Mouse (Mus musculus): ENCODE measurements around the gene Grik2. TPM values are rescaled to one million over a fixed set of nuclear protein-coding genes. Genes with fewer than 3 reads are reported as not detected.

Gene Grik2
- total and polyA plus RNA-seq, 2 experiments from 2014 or later, result 28.7 to 151 TPM

- H3K4me2 ChIP-seq (ENCODE audit: low read depth, low read length, poor library complexity, severe bottlenecking), result no peak overlapping the region
- WGBS, result 96% methylated on average over 3 of the region's 3 CpGs
- DNase-seq (ENCODE audit: low spot score) (no peak), ATAC-seq (ENCODE audit: low FRiP score) (no peak)
- H3K4me3 ChIP-seq (ENCODE audit: low read depth, low read length), result no peak overlapping the region
- H3K9me3 ChIP-seq (ENCODE audit: low read length), result no peaks in the 10 kb centered on the region
- no peak for TF ChIP-seq CTCF (IDR thresholded peaks at IDR 0.05)
- H3K36me3 ChIP-seq (ENCODE audit: insufficient read depth, low read length), result no peaks in the 10 kb centered on the region
- no peaks in the 10 kb centered on the region for H3K27me3 ChIP-seq (ENCODE audit: insufficient read depth, low read length)
- no peaks in the 10 kb centered on the region for H3K4me1 ChIP-seq (ENCODE audit: insufficient read depth, low read length)
- H3K9ac ChIP-seq (replicated peaks; ENCODE audit: low read length, poor library complexity, severe bottlenecking), result no peak overlapping the region
- no peak overlapping the region for H3K27ac ChIP-seq (ENCODE audit: low read depth, low read length)
These were observed 645.9 kb downstream of the Grik2 start for GRCm38 (mm10) chr10:49142658-49143057.

GRCm38 (mm10) chr10:49136816-49137215 is 651.8 kb downstream of the Grik2 start:
- Histone ChIP-seq H3K4me2 (ENCODE audit: low read depth, low read length, poor library complexity, severe bottlenecking) (no peak overlapping the region), H3K27ac (ENCODE audit: low read depth, low read length) (no peak overlapping the region), H3K27me3 (ENCODE audit: insufficient read depth, low read length) (no peaks in the 10 kb centered on the region), H3K9me3 (ENCODE audit: low read length) (no peaks in the 10 kb centered on the region), H3K36me3 (ENCODE audit: insufficient read depth, low read length) (no peaks in the 10 kb centered on the region), H3K4me3 (ENCODE audit: low read depth, low read length) (no peak overlapping the region), H3K4me1 (ENCODE audit: insufficient read depth, low read length) (no peaks in the 10 kb centered on the region), H3K9ac (replicated peaks; ENCODE audit: low read length, poor library complexity, severe bottlenecking) (no peak overlapping the region)
- no peak for TF ChIP-seq CTCF (IDR thresholded peaks at IDR 0.05)
- ATAC-seq (ENCODE audit: low FRiP score), result no peak
- no peak for DNase-seq (ENCODE audit: low spot score)

- H3K9me3 ChIP-seq (ENCODE audit: low read length), result no peaks in the 10 kb centered on the region
- no peak overlapping the region for H3K4me2 ChIP-seq (ENCODE audit: low read depth, low read length, poor library complexity, severe bottlenecking)
- H3K27ac ChIP-seq (ENCODE audit: low read depth, low read length), result no peak overlapping the region
- no peak overlapping the region for H3K9ac ChIP-seq (replicated peaks; ENCODE audit: low read length, poor library complexity, severe bottlenecking)
- DNase-seq (ENCODE audit: low spot score) (no peak), ATAC-seq (ENCODE audit: low FRiP score) (no peak)
- no peak overlapping the region for H3K4me3 ChIP-seq (ENCODE audit: low read depth, low read length)
- H3K27me3 ChIP-seq (ENCODE audit: insufficient read depth, low read length), result no peaks in the 10 kb centered on the region
- no peaks in the 10 kb centered on the region for H3K4me1 ChIP-seq (ENCODE audit: insufficient read depth, low read length)
- 5% methylated on average over 1 of the region's 1 CpGs for WGBS
- no peak for TF ChIP-seq CTCF (IDR thresholded peaks at IDR 0.05)
- H3K36me3 ChIP-seq (ENCODE audit: insufficient read depth, low read length), result no peaks in the 10 kb centered on the region
These were observed 657.3 kb downstream of the Grik2 start for GRCm38 (mm10) chr10:49131311-49131710.

GRCm38 (mm10) chr10:49050339-49050738 is 738.2 kb downstream of the Grik2 start:
- Histone ChIP-seq H3K9ac (replicated peaks; ENCODE audit: low read length, poor library complexity, severe bottlenecking) (no peak overlapping the region), H3K4me1 (ENCODE audit: insufficient read depth, low read length) (no peaks in the 10 kb centered on the region), H3K27ac (ENCODE audit: low read depth, low read length) (no peak overlapping the region), H3K27me3 (ENCODE audit: insufficient read depth, low read length) (no peaks in the 10 kb centered on the region), H3K4me3 (ENCODE audit: low read depth, low read length) (no peak overlapping the region), H3K4me2 (ENCODE audit: low read depth, low read length, poor library complexity, severe bottlenecking) (no peak overlapping the region), H3K9me3 (ENCODE audit: low read length) (no peaks in the 10 kb centered on the region), H3K36me3 (ENCODE audit: insufficient read depth, low read length) (no peaks in the 10 kb centered on the region)
- TF ChIP-seq CTCF (IDR thresholded peaks at IDR 0.05), result no peak
- ATAC-seq (ENCODE audit: low FRiP score), result no peak
- no peak for DNase-seq (ENCODE audit: low spot score)

- Histone ChIP-seq H3K27me3 (ENCODE audit: insufficient read depth, low read length) (no peaks in the 10 kb centered on the region), H3K4me2 (ENCODE audit: low read depth, low read length, poor library complexity, severe bottlenecking) (no peak overlapping the region), H3K9me3 (ENCODE audit: low read length) (no peaks in the 10 kb centered on the region), H3K4me1 (ENCODE audit: insufficient read depth, low read length) (no peaks in the 10 kb centered on the region), H3K4me3 (ENCODE audit: low read depth, low read length) (no peak overlapping the region), H3K27ac (ENCODE audit: low read depth, low read length) (no peak overlapping the region), H3K36me3 (ENCODE audit: insufficient read depth, low read length) (no peaks in the 10 kb centered on the region), H3K9ac (replicated peaks; ENCODE audit: low read length, poor library complexity, severe bottlenecking) (no peak overlapping the region)
- ATAC-seq (ENCODE audit: low FRiP score), result no peak
- DNase-seq (ENCODE audit: low spot score), result no peak
- no peak for TF ChIP-seq CTCF (IDR thresholded peaks at IDR 0.05)
These were observed 739.2 kb downstream of the Grik2 start for GRCm38 (mm10) chr10:49049391-49049790.

Data from midbrain, postnatal 0 days (tissue).